Mouse (Mus musculus) limb, embryonic 10.5 days (tissue): ENCODE data around the gene Rdx. TPM values are rescaled to one million over a fixed set of nuclear protein-coding genes. Genes with fewer than 3 reads are reported as not detected.

ENCODE experiments used
- DNase-seq: peaks from one replicate; pipeline ENCODE4 v3.0.0-alpha.2; 2017; ENCODE audit warnings: low spot score
- H3K27ac ChIP-seq: fragments of 300-500 bp; sonication (generic); 2 replicates; pipeline ENCODE4 v1.5.1; 2016; ENCODE audit warnings: mild to moderate bottlenecking
- H3K27me3 ChIP-seq: fragments of 300-500 bp; sonication (generic); 2 replicates; pipeline ENCODE4 v1.6.1; 2016; ENCODE audit warnings: low read depth, mild to moderate bottlenecking; ENCODE audit not compliant: poor library complexity, severe bottlenecking
- H3K36me3 ChIP-seq: fragments of 300-500 bp; sonication (generic); 2 replicates; pipeline ENCODE4 v1.6.1; 2016; ENCODE audit warnings: mild to moderate bottlenecking, moderate library complexity
- H3K4me1 ChIP-seq: fragments of 300-500 bp; sonication (generic); 2 replicates; pipeline ENCODE4 v1.6.1; 2016
- H3K4me3 ChIP-seq: fragments of 300-500 bp; sonication (generic); 2 replicates; pipeline ENCODE4 v1.5.1; 2016; ENCODE audit warnings: mild to moderate bottlenecking, moderate library complexity
- H3K9me3 ChIP-seq: fragments of 300-500 bp; sonication (generic); replicated peaks from 2 replicates; pipeline ENCODE4 v1.6.1; 2016; ENCODE audit warnings: mild to moderate bottlenecking
- WGBS: fragments of 180-500 bp; shearing (Covaris S2); methylation state at CpG from one replicate; pipeline ENCODE4 v1.1.7; 2016; 5-methylcytosine and 5-hydroxymethylcytosine counted together
- polyA plus RNA-seq: library from polyadenylated mRNA; unstranded; fragments of >200 nt; fragmentation: Nextera tagmentation; extraction: Ambion mirVana; gene quantifications from 2 replicates; pipeline ENCODE4 v1.2.1, GENCODE M21; 2016

Rdx gene
- 118 and 132 TPM in 2 replicates for polyA plus RNA-seq

GRCm38 (mm10) chr9:52047129-52047820 is at the start of gene Rdx:
Gene Rdx, plus strand, starts transcription at chr9:52047173.
- Histone ChIP-seq H3K27ac (peak within 1 kb of the TSS; percentile 100), H3K27me3 (no peaks in the 10 kb centered on the region), H3K36me3 (no peaks in the 10 kb centered on the region), H3K4me1 (peaks cover 27% of the 10 kb centered on the region), H3K9me3 (no peaks in the 10 kb centered on the region), H3K4me3 (peak within 1 kb of the TSS; percentile 86)
- DNase-seq: peak; percentile 52
- 3% methylated on average over 17 of the region's 17 CpGs for WGBS

GRCm38 (mm10) chr9:52003501-52003900 is 43.5 kb upstream of the Rdx start:
- Histone ChIP-seq H3K27ac (no peak overlapping the region), H3K36me3 (no peaks in the 10 kb centered on the region), H3K4me3 (no peak overlapping the region), H3K9me3 (no peaks in the 10 kb centered on the region), H3K4me1 (peaks cover 7% of the 10 kb centered on the region; the same call in 1 of the 2 replicates), H3K27me3 (no peaks in the 10 kb centered on the region)
- DNase-seq: no peak
- WGBS: 53% methylated on average over 4 of the region's 4 CpGs

- no peaks in the 10 kb centered on the region for H3K9me3 ChIP-seq
- no peaks in the 10 kb centered on the region for H3K36me3 ChIP-seq
- WGBS: 51% methylated on average over 2 of the region's 2 CpGs
- no peak overlapping the region for H3K27ac ChIP-seq
- no peaks in the 10 kb centered on the region for H3K27me3 ChIP-seq
- no peak overlapping the region for H3K4me3 ChIP-seq
- H3K4me1 ChIP-seq: peaks cover 7% of the 10 kb centered on the region; the same call in 1 of the 2 replicates
- DNase-seq: no peak
Measured at GRCm38 (mm10) chr9:52007341-52007740, 39.6 kb upstream of the Rdx start.

GRCm38 (mm10) chr9:52008511-52008910 is 38.5 kb upstream of the Rdx start:
- Histone ChIP-seq H3K4me1 (peaks cover 7% of the 10 kb centered on the region; the same call in 1 of the 2 replicates), H3K9me3 (no peaks in the 10 kb centered on the region), H3K27ac (no peak overlapping the region), H3K36me3 (no peaks in the 10 kb centered on the region), H3K27me3 (no peaks in the 10 kb centered on the region), H3K4me3 (no peak overlapping the region)
- 82% methylated on average over 1 of the region's 1 CpGs for WGBS
- no peak for DNase-seq

GRCm38 (mm10) chr9:52012311-52012710 is 34.7 kb upstream of the Rdx start:
- Histone ChIP-seq H3K4me1 (peaks cover 3% of the 10 kb centered on the region; the same call in 1 of the 2 replicates), H3K4me3 (no peak overlapping the region), H3K9me3 (no peaks in the 10 kb centered on the region), H3K27me3 (no peaks in the 10 kb centered on the region), H3K27ac (no peak overlapping the region), H3K36me3 (no peaks in the 10 kb centered on the region)
- DNase-seq: no peak
- 98% methylated on average over 1 of the region's 1 CpGs for WGBS

- Histone ChIP-seq H3K27ac (no peak overlapping the region), H3K4me1 (no peaks in the 10 kb centered on the region), H3K9me3 (no peaks in the 10 kb centered on the region), H3K4me3 (no peak overlapping the region), H3K36me3 (no peaks in the 10 kb centered on the region), H3K27me3 (no peaks in the 10 kb centered on the region)
- WGBS: 83% methylated on average over 5 of the region's 5 CpGs
- no peak for DNase-seq
Measured at GRCm38 (mm10) chr9:52012781-52013436, 34.1 kb upstream of the Rdx start.

- 80% methylated on average over 5 of the region's 5 CpGs for WGBS
- no peaks in the 10 kb centered on the region for H3K27me3 ChIP-seq
- no peaks in the 10 kb centered on the region for H3K9me3 ChIP-seq
- DNase-seq: no peak
- no peak overlapping the region for H3K4me3 ChIP-seq
- no peaks in the 10 kb centered on the region for H3K4me1 ChIP-seq
- no peak overlapping the region for H3K27ac ChIP-seq
- H3K36me3 ChIP-seq: no peaks in the 10 kb centered on the region
Measured at GRCm38 (mm10) chr9:52013900-52014455, 33.0 kb upstream of the Rdx start.

GRCm38 (mm10) chr9:52017091-52017490 is 29.9 kb upstream of the Rdx start:
- 89% methylated on average over 3 of the region's 3 CpGs for WGBS
- Histone ChIP-seq H3K36me3 (no peaks in the 10 kb centered on the region), H3K4me3 (no peak overlapping the region), H3K27me3 (no peaks in the 10 kb centered on the region), H3K27ac (no peak overlapping the region), H3K9me3 (no peaks in the 10 kb centered on the region), H3K4me1 (no peaks in the 10 kb centered on the region)
- no peak for DNase-seq

- WGBS: 75% methylated on average over 2 of the region's 2 CpGs
Measured at GRCm38 (mm10) chr9:52017824-52018223, 29.1 kb upstream of the Rdx start.

GRCm38 (mm10) chr9:52018505-52018904 is 28.5 kb upstream of the Rdx start:
- Histone ChIP-seq H3K9me3 (no peaks in the 10 kb centered on the region), H3K4me3 (no peak overlapping the region), H3K27me3 (no peaks in the 10 kb centered on the region), H3K4me1 (no peaks in the 10 kb centered on the region), H3K36me3 (no peaks in the 10 kb centered on the region), H3K27ac (no peak overlapping the region)
- no peak for DNase-seq
- WGBS: 97% methylated on average over 1 of the region's 1 CpGs

More at GRCm38 (mm10) chr9:52017824-52018223, 29.1 kb upstream of the Rdx start:
- Histone ChIP-seq H3K4me1 (no peaks in the 10 kb centered on the region), H3K36me3 (no peaks in the 10 kb centered on the region), H3K27ac (no peak overlapping the region), H3K9me3 (no peaks in the 10 kb centered on the region), H3K27me3 (no peaks in the 10 kb centered on the region), H3K4me3 (no peak overlapping the region)
- DNase-seq: no peak

GRCm38 (mm10) chr9:52027257-52028020 is 19.5 kb upstream of the Rdx start:
- Histone ChIP-seq H3K27me3 (no peaks in the 10 kb centered on the region), H3K4me1 (no peaks in the 10 kb centered on the region), H3K4me3 (no peak overlapping the region), H3K27ac (no peak overlapping the region), H3K36me3 (no peaks in the 10 kb centered on the region), H3K9me3 (no peaks in the 10 kb centered on the region)
- DNase-seq: no peak
- 27% methylated on average over 5 of the region's 5 CpGs for WGBS

GRCm38 (mm10) chr9:52028521-52029405 is 18.2 kb upstream of the Rdx start:
- Histone ChIP-seq H3K27me3 (no peaks in the 10 kb centered on the region), H3K4me3 (no peak overlapping the region), H3K36me3 (no peaks in the 10 kb centered on the region), H3K27ac (no peak overlapping the region), H3K9me3 (no peaks in the 10 kb centered on the region), H3K4me1 (no peaks in the 10 kb centered on the region)
- 73% methylated on average over 9 of the region's 9 CpGs for WGBS
- no peak for DNase-seq
